Mouse (Mus musculus) liver, adult 2 months (tissue): ENCODE measurements around the gene Jkamp. TPM values are rescaled to one million over a fixed set of nuclear protein-coding genes. Genes with fewer than 3 reads are reported as not detected.

Experiments
- DNase-seq: peaks from one replicate; pipeline ENCODE4 v3.0.0-alpha.2; 2011; ENCODE audit warnings: low read depth, low spot score; ENCODE audit errors: extremely low read depth
- H3K27ac ChIP-seq: fragments of 200-500 bp; replicated peaks from 2 replicates; pipeline ENCODE4 v1.5.1; 2012; ENCODE audit warnings: low read depth, mild to moderate bottlenecking, control low read depth, inconsistent platforms, low read length; ENCODE audit not compliant: insufficient read depth
- H3K27me3 ChIP-seq: fragments of 200-500 bp; 2 replicates; pipeline ENCODE4 v1.6.1; 2012; ENCODE audit warnings: mild to moderate bottlenecking, moderate library complexity, low read length, inconsistent platforms; ENCODE audit not compliant: control insufficient read depth, insufficient read depth
- H3K36me3 ChIP-seq: fragments of 200-500 bp; 2 replicates; pipeline ENCODE4 v1.6.1; 2012; ENCODE audit warnings: low read length, inconsistent platforms; ENCODE audit not compliant: control insufficient read depth, insufficient read depth
- H3K4me1 ChIP-seq: fragments of 200-500 bp; 2 replicates; pipeline ENCODE4 v1.6.1; 2011; ENCODE audit warnings: low read length; ENCODE audit not compliant: control insufficient read depth, insufficient read depth
- H3K4me3 ChIP-seq: fragments of 200-500 bp; 2 replicates; pipeline ENCODE4 v1.5.1; 2011; ENCODE audit warnings: low read depth, mild to moderate bottlenecking, control low read depth, low read length, moderate library complexity; ENCODE audit not compliant: insufficient read depth
- H3K79me2 ChIP-seq: fragments of 200-500 bp; 2 replicates; pipeline ENCODE4 v1.6.1; 2012; ENCODE audit warnings: inconsistent platforms, mild to moderate bottlenecking, low read length, moderate library complexity; ENCODE audit not compliant: control insufficient read depth, insufficient read depth
- H3K9ac ChIP-seq: fragments of 200-500 bp; 2 replicates; pipeline ENCODE4 v1.6.1; 2012; ENCODE audit warnings: low read depth, mild to moderate bottlenecking, control low read depth, inconsistent platforms, low read length
- CTCF ChIP-seq: fragments of 200-500 bp; IDR thresholded peaks from 2 replicates; pipeline ENCODE4 v1.5.1; 2011; ENCODE audit warnings: low read depth, low read length, control low read depth
- POLR2A ChIP-seq: fragments of 200-500 bp; IDR thresholded peaks from 2 replicates; pipeline ENCODE4 v1.6.1; 2011; ENCODE audit warnings: low read length, control low read depth; ENCODE audit not compliant: insufficient read depth; ENCODE audit errors: extremely low read depth
- WGBS: fragments of 180-500 bp; shearing (Covaris S2); methylation state at CpG from one replicate; pipeline ENCODE4 v1.1.7; 2018; 5-methylcytosine and 5-hydroxymethylcytosine counted together
- polyA plus RNA-seq: library from polyadenylated mRNA; depleted of rRNA; stranded (reverse); fragments of >200 nt; gene quantifications from 2 replicates; pipeline ENCODE4 v1.2.3, GENCODE M21; 2012; rRNA removed
- total RNA-seq: library from RNA; depleted of rRNA; stranded (reverse); fragments of >200 nt; gene quantifications from 2 replicates; pipeline ENCODE4 v1.2.3, GENCODE M21; 2014; rRNA removed

The Jkamp gene
- total and polyA plus RNA-seq, 2 experiments, result 30.3 to 45.8 TPM

- TF ChIP-seq CTCF (no peak), POLR2A (no peak)
- WGBS, result 77% methylated on average over 22 of the region's 23 CpGs
- H3K4me1 ChIP-seq, result no peaks in the 10 kb centered on the region
Observed at GRCm38 (mm10) chr12:72115686-72116345, 30.4 kb downstream of the Jkamp start.

DNA sequence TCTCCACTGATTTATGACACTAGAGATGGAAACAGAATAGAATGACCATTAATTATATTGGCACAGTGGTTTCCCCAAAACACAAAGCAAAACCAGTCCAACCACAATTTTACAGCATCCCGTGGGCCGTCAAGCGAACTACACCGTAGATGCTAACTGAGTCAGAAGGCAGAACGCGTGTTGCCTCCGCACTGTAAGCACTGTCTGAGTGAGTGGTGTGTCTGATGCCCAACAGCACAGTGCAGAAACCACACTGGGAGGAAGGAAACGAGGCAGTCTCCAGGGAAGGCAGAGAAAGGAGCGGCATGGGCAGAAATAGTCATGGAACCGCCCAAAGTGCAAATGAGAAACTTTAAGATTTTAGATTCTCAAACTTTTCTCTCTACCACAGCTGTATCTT is 43.8 kb downstream of the Jkamp start:
- Histone ChIP-seq H3K4me1 (no peaks in the 10 kb centered on the region), H3K79me2 (no peaks in the 10 kb centered on the region), H3K36me3 (no peaks in the 10 kb centered on the region), H3K9ac (no peak overlapping the region), H3K27me3 (peaks cover 4% of the 10 kb centered on the region; the same call in 1 of the 2 replicates), H3K27ac (no peak overlapping the region), H3K4me3 (no peak overlapping the region)
- TF ChIP-seq POLR2A (no peak), CTCF (no peak)
- 92% methylated on average over 10 of the region's 10 CpGs for WGBS
- no peak for DNase-seq

More at GRCm38 (mm10) chr12:72115686-72116345, 30.4 kb downstream of the Jkamp start:
- no peak overlapping the region for H3K9ac ChIP-seq
- H3K36me3 ChIP-seq, result no peaks in the 10 kb centered on the region
- H3K27me3 ChIP-seq, result no peaks in the 10 kb centered on the region; the same call in 1 of the 2 replicates
- H3K27ac ChIP-seq, result no peak overlapping the region
- no peaks in the 10 kb centered on the region for H3K79me2 ChIP-seq
- DNase-seq, result no peak
- H3K4me3 ChIP-seq, result no peak overlapping the region

DNA sequence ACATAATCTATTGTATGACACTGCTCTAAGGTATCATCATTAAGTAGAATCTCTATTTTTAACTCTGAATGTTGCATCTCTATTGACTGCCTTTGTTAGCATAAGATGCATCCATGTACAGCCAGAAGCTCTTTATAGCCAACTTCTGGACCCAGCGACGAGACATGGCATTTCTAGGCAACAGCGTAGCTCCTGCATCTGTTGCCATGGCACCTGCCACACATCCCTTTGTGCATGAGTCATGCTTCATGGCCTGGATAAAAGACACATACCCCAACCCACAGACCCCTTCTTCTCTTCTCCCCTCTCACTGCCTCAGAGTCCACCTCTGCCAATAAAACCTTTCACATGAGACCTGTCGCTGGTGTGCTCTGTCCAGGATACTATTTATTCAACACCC is 65.4 kb downstream of the Jkamp start:
- no peak for TF ChIP-seq POLR2A
- no peak for TF ChIP-seq CTCF
- Histone ChIP-seq H3K4me3 (no peak overlapping the region), H3K36me3 (no peaks in the 10 kb centered on the region), H3K27me3 (no peaks in the 10 kb centered on the region), H3K9ac (no peak overlapping the region), H3K79me2 (no peaks in the 10 kb centered on the region), H3K4me1 (no peaks in the 10 kb centered on the region), H3K27ac (no peak overlapping the region)
- WGBS, result 89% methylated on average over 4 of the region's 4 CpGs
- DNase-seq, result no peak

Other genes starting within 250 kb of the Jkamp start
- 0.28 and 0.81 TPM in 2 replicates for gene Gpr135, start 14.5 kb upstream of the Jkamp start, total RNA-seq
- 2.3 and 3.0 TPM in 2 replicates for gene Gpr135, start 14.5 kb upstream of the Jkamp start, polyA plus RNA-seq
- gene L3hypdh, start 150 bp upstream of the Jkamp start, total RNA-seq, result 26.6 and 31.0 TPM in 2 replicates
- gene L3hypdh, start 150 bp upstream of the Jkamp start, polyA plus RNA-seq, result 33.1 and 39.5 TPM in 2 replicates
- not detected in 2 replicates for gene Ccdc175, start 99.4 kb downstream of the Jkamp start, total RNA-seq
- gene Ccdc175, start 99.4 kb downstream of the Jkamp start, polyA plus RNA-seq, result not detected in 2 replicates